Mouse (Mus musculus): ENCODE measurements around the gene Clcf1.

GRCm38 (mm10) chr19:4169378-4169784, 44.7 kb upstream of the Clcf1 start:
- peak; percentile 74 for TF ChIP-seq HCFC1 (IDR thresholded peaks at IDR 0.05; ENCODE audit: borderline replicate concordance, insufficient read depth, low read length)
- TF ChIP-seq ZC3H11A (IDR thresholded peaks at IDR 0.05; ENCODE audit: borderline replicate concordance, low read depth, low read length): 0 out of 2 replicates have a peak, but pooled peaks have one; percentile 27
- no peak for TF ChIP-seq ZNF384 (IDR thresholded peaks at IDR 0.05; ENCODE audit: low read depth, low read length)
- no peak for TF ChIP-seq CHD2 (IDR thresholded peaks at IDR 0.05; ENCODE audit: low read depth, low read length)
- TF ChIP-seq MAFK (IDR thresholded peaks at IDR 0.05; ENCODE audit: insufficient read depth, low read depth, low read length): 0 out of 2 replicates have a peak, but pooled peaks have one; percentile 56

All from ES-E14 (cell line).